Mouse (Mus musculus): ENCODE data around the gene Frmd4b.
"Not testable (repeated sequence)": the region's sequence is repeated elsewhere in the genome, so short reads cannot be mapped to it uniquely, and the experiment has no call there.

The Frmd4b gene

GRCm38 (mm10) chr6:97463898-97464524 lies 153.3 kb downstream of the Frmd4b start:
- DNase-seq = peak; percentile 49

GRCm38 (mm10) chr6:97462421-97462820 lies 154.9 kb downstream of the Frmd4b start:
- DNase-seq = no peak

- DNase-seq = peak; percentile 27
These were observed 158.2 kb downstream of the Frmd4b start for GRCm38 (mm10) chr6:97459112-97459511.

GRCm38 (mm10) chr6:97458358-97458757 lies 159.0 kb downstream of the Frmd4b start:
- no peak for DNase-seq

- peak; percentile 72 for DNase-seq
These were observed 159.4 kb downstream of the Frmd4b start for GRCm38 (mm10) chr6:97457954-97458353.

- peak; percentile 25 for DNase-seq
These were observed 160.1 kb downstream of the Frmd4b start for GRCm38 (mm10) chr6:97457210-97457609.

- DNase-seq = no peak
These were observed 165.1 kb downstream of the Frmd4b start for GRCm38 (mm10) chr6:97452223-97452622.

GRCm38 (mm10) chr6:97449806-97450205 lies 167.5 kb downstream of the Frmd4b start:
- no peak for DNase-seq

GRCm38 (mm10) chr6:97447020-97447419 lies 170.3 kb downstream of the Frmd4b start:
- no peak for DNase-seq

GRCm38 (mm10) chr6:97444145-97444544 lies 173.2 kb downstream of the Frmd4b start:
- DNase-seq = no peak

- no peak for DNase-seq
These were observed 173.8 kb downstream of the Frmd4b start for GRCm38 (mm10) chr6:97443522-97443921.

GRCm38 (mm10) chr6:97441357-97441756 lies 176.0 kb downstream of the Frmd4b start:
- no peak for DNase-seq

GRCm38 (mm10) chr6:97438918-97439645 lies 178.3 kb downstream of the Frmd4b start:
- DNase-seq = no peak

GRCm38 (mm10) chr6:97434753-97435152 lies 182.6 kb downstream of the Frmd4b start:
- DNase-seq = no peak

GRCm38 (mm10) chr6:97431309-97432004 lies 185.9 kb downstream of the Frmd4b start:
- DNase-seq = no peak

GRCm38 (mm10) chr6:97430519-97430918 lies 186.8 kb downstream of the Frmd4b start:
- DNase-seq = no peak

- DNase-seq = no peak
These were observed 187.5 kb downstream of the Frmd4b start for GRCm38 (mm10) chr6:97429688-97430343.

- DNase-seq = peak; percentile 88
These were observed 197.4 kb downstream of the Frmd4b start for GRCm38 (mm10) chr6:97419771-97420446.

GRCm38 (mm10) chr6:97416972-97417554 lies 200.3 kb downstream of the Frmd4b start:
- DNase-seq = peak; percentile 84

- DNase-seq = not testable (repeated sequence)
These were observed 201.8 kb downstream of the Frmd4b start for GRCm38 (mm10) chr6:97415578-97415977.

- peak; percentile 33 for DNase-seq
These were observed 203.9 kb downstream of the Frmd4b start for GRCm38 (mm10) chr6:97413453-97413852.

- DNase-seq = no peak
These were observed 204.9 kb downstream of the Frmd4b start for GRCm38 (mm10) chr6:97412403-97412802.
